Mouse (Mus musculus) hindbrain, embryonic 10.5 days (tissue): Measurements from ENCODE around the gene Trp73. TPM values are rescaled to one million over a fixed set of nuclear protein-coding genes. Genes with fewer than 3 reads are reported as not detected.
A peak's percentile ranks its signal among the peaks of the same experiment; 100 is the strongest.

ENCODE experiments used
- DNase-seq: peaks from one replicate; pipeline ENCODE4 v3.0.0-alpha.2; 2017; ENCODE audit warnings: low spot score
- H3K27ac ChIP-seq: fragments of 300-500 bp; sonication (generic); 2 replicates; pipeline ENCODE4 v1.5.1; 2016; ENCODE audit warnings: mild to moderate bottlenecking, moderate library complexity
- H3K27me3 ChIP-seq: fragments of 300-500 bp; sonication (generic); 2 replicates; pipeline ENCODE4 v1.6.1; 2016; ENCODE audit warnings: mild to moderate bottlenecking; ENCODE audit not compliant: poor library complexity, insufficient read depth, severe bottlenecking
- H3K36me3 ChIP-seq: fragments of 300-500 bp; sonication (generic); 2 replicates; pipeline ENCODE4 v1.6.1; 2016; ENCODE audit warnings: mild to moderate bottlenecking, moderate library complexity
- H3K4me1 ChIP-seq: fragments of 300-500 bp; sonication (generic); replicated peaks from 2 replicates; pipeline ENCODE4 v1.6.1; 2016; ENCODE audit warnings: mild to moderate bottlenecking
- H3K4me3 ChIP-seq: fragments of 300-500 bp; sonication (generic); 2 replicates; pipeline ENCODE4 v1.5.1; 2016; ENCODE audit warnings: mild to moderate bottlenecking, moderate library complexity
- H3K9me3 ChIP-seq: fragments of 300-500 bp; sonication (generic); 2 replicates; pipeline ENCODE4 v1.6.1; 2016; ENCODE audit warnings: mild to moderate bottlenecking, moderate library complexity
- WGBS: fragments of 180-500 bp; shearing (Covaris S2); methylation state at CpG from one replicate; pipeline ENCODE4 v1.1.7; 2016; 5-methylcytosine and 5-hydroxymethylcytosine counted together
- polyA plus RNA-seq: library from polyadenylated mRNA; unstranded; fragments of >200 nt; fragmentation: Nextera tagmentation; extraction: Ambion mirVana; gene quantifications from 2 replicates; pipeline ENCODE4 v1.2.1, GENCODE M21; 2016

Trp73 gene
- polyA plus RNA-seq, 1 experiment from 2014 or later, result 1.8 TPM

- Histone ChIP-seq H3K4me1 (peaks cover 13% of the 10 kb centered on the region), H3K9me3 (no peaks in the 10 kb centered on the region), H3K4me3 (peak overlapping the region; percentile 28; the same call in 1 of the 2 replicates), H3K36me3 (no peaks in the 10 kb centered on the region), H3K27ac (no peak overlapping the region), H3K27me3 (peaks cover 48% of the 10 kb centered on the region)
- DNase-seq, result no peak
- WGBS, result 4% methylated on average over 13 of the region's 13 CpGs
Observed at GRCm38 (mm10) chr4:154081021-154081420, 59.0 kb downstream of the Trp73 start.

- 56% methylated on average over 4 of the region's 4 CpGs for WGBS
- Histone ChIP-seq H3K4me3 (no peak overlapping the region), H3K27ac (no peak overlapping the region), H3K36me3 (no peaks in the 10 kb centered on the region), H3K4me1 (peaks cover 15% of the 10 kb centered on the region), H3K27me3 (peaks cover 49% of the 10 kb centered on the region), H3K9me3 (no peaks in the 10 kb centered on the region)
- no peak for DNase-seq
Observed at GRCm38 (mm10) chr4:154080211-154080610, 59.8 kb downstream of the Trp73 start.

- H3K36me3 ChIP-seq, result no peaks in the 10 kb centered on the region
- DNase-seq, result no peak
- WGBS, result 20% methylated on average over 15 of the region's 16 CpGs
- no peaks in the 10 kb centered on the region for H3K9me3 ChIP-seq
- peak overlapping the region; percentile 28; the same call in 1 of the 2 replicates for H3K4me3 ChIP-seq
- no peak overlapping the region for H3K27ac ChIP-seq
- peaks cover 21% of the 10 kb centered on the region; the same call in 1 of the 2 replicates for H3K4me1 ChIP-seq
- peaks cover 55% of the 10 kb centered on the region for H3K27me3 ChIP-seq
Observed at GRCm38 (mm10) chr4:154071941-154072340, 68.1 kb downstream of the Trp73 start.

GRCm38 (mm10) chr4:154071521-154071920, 68.5 kb downstream of the Trp73 start:
- peak overlapping the region; percentile 28; the same call in 1 of the 2 replicates for H3K4me3 ChIP-seq
- H3K36me3 ChIP-seq, result no peaks in the 10 kb centered on the region
- WGBS, result 2% methylated on average over 15 of the region's 20 CpGs
- H3K9me3 ChIP-seq, result no peaks in the 10 kb centered on the region
- H3K4me1 ChIP-seq, result peaks cover 21% of the 10 kb centered on the region; the same call in 1 of the 2 replicates
- no peak for DNase-seq
- H3K27ac ChIP-seq, result no peak overlapping the region
- H3K27me3 ChIP-seq, result peaks cover 51% of the 10 kb centered on the region

GRCm38 (mm10) chr4:154070896-154071295, 69.1 kb downstream of the Trp73 start:
- DNase-seq, result peak; percentile 47
- H3K4me3 ChIP-seq, result no peak overlapping the region
- H3K4me1 ChIP-seq, result peaks cover 21% of the 10 kb centered on the region; the same call in 1 of the 2 replicates
- WGBS, result 0% methylated on average over 5 of the region's 5 CpGs
- no peaks in the 10 kb centered on the region for H3K36me3 ChIP-seq
- H3K9me3 ChIP-seq, result no peaks in the 10 kb centered on the region
- H3K27me3 ChIP-seq, result peaks cover 47% of the 10 kb centered on the region
- H3K27ac ChIP-seq, result no peak overlapping the region

- H3K27ac ChIP-seq, result no peak overlapping the region
- peak; percentile 32 for DNase-seq
- no peak overlapping the region for H3K4me3 ChIP-seq
- H3K4me1 ChIP-seq, result no peaks in the 10 kb centered on the region
- peaks cover 19% of the 10 kb centered on the region for H3K27me3 ChIP-seq
- H3K9me3 ChIP-seq, result no peaks in the 10 kb centered on the region
- 63% methylated on average over 14 of the region's 14 CpGs for WGBS
- no peaks in the 10 kb centered on the region for H3K36me3 ChIP-seq
Observed at GRCm38 (mm10) chr4:154064827-154065773, 74.9 kb downstream of the Trp73 start.

- Histone ChIP-seq H3K4me3 (no peak overlapping the region), H3K27ac (no peak overlapping the region), H3K36me3 (no peaks in the 10 kb centered on the region), H3K4me1 (no peaks in the 10 kb centered on the region), H3K9me3 (no peaks in the 10 kb centered on the region), H3K27me3 (0 out of 2 replicates have a peak, but pooled peaks cover 3% of the 10 kb centered on the region)
- DNase-seq, result no peak
- WGBS, result 72% methylated on average over 4 of the region's 4 CpGs
Observed at GRCm38 (mm10) chr4:154057696-154058095, 82.3 kb downstream of the Trp73 start.

- H3K27ac ChIP-seq, result no peak overlapping the region
- H3K36me3 ChIP-seq, result no peaks in the 10 kb centered on the region
- no peak overlapping the region for H3K4me3 ChIP-seq
- 64% methylated on average over 2 of the region's 2 CpGs for WGBS
- H3K9me3 ChIP-seq, result no peaks in the 10 kb centered on the region
- DNase-seq, result no peak
- no peaks in the 10 kb centered on the region for H3K27me3 ChIP-seq
- no peaks in the 10 kb centered on the region for H3K4me1 ChIP-seq
Observed at GRCm38 (mm10) chr4:154056661-154057060, 83.3 kb downstream of the Trp73 start.

GRCm38 (mm10) chr4:154056046-154056445, 84.0 kb downstream of the Trp73 start:
- no peaks in the 10 kb centered on the region for H3K36me3 ChIP-seq
- DNase-seq, result no peak
- no peaks in the 10 kb centered on the region for H3K27me3 ChIP-seq
- H3K4me1 ChIP-seq, result no peaks in the 10 kb centered on the region
- no peak overlapping the region for H3K4me3 ChIP-seq
- 79% methylated on average over 2 of the region's 2 CpGs for WGBS
- H3K27ac ChIP-seq, result no peak overlapping the region
- H3K9me3 ChIP-seq, result no peaks in the 10 kb centered on the region

- H3K36me3 ChIP-seq, result no peaks in the 10 kb centered on the region
- no peak overlapping the region for H3K4me3 ChIP-seq
- DNase-seq, result no peak
- no peaks in the 10 kb centered on the region for H3K27me3 ChIP-seq
- no peaks in the 10 kb centered on the region for H3K9me3 ChIP-seq
- WGBS, result 89% methylated on average over 7 of the region's 7 CpGs
- H3K4me1 ChIP-seq, result no peaks in the 10 kb centered on the region
- H3K27ac ChIP-seq, result no peak overlapping the region
Observed at GRCm38 (mm10) chr4:154055482-154055881, 84.5 kb downstream of the Trp73 start.

GRCm38 (mm10) chr4:154053065-154053464, 86.9 kb downstream of the Trp73 start:
- no peak overlapping the region for H3K27ac ChIP-seq
- H3K9me3 ChIP-seq, result no peaks in the 10 kb centered on the region
- DNase-seq, result no peak
- no peaks in the 10 kb centered on the region for H3K27me3 ChIP-seq
- no peak overlapping the region for H3K4me3 ChIP-seq
- no peaks in the 10 kb centered on the region for H3K36me3 ChIP-seq
- H3K4me1 ChIP-seq, result no peaks in the 10 kb centered on the region
- WGBS, result 59% methylated on average over 4 of the region's 4 CpGs

- H3K4me3 ChIP-seq, result no peak overlapping the region
- no peaks in the 10 kb centered on the region for H3K36me3 ChIP-seq
- WGBS, result 92% methylated on average over 3 of the region's 3 CpGs
- H3K4me1 ChIP-seq, result no peaks in the 10 kb centered on the region
- H3K9me3 ChIP-seq, result no peaks in the 10 kb centered on the region
- H3K27ac ChIP-seq, result no peak overlapping the region
- H3K27me3 ChIP-seq, result no peaks in the 10 kb centered on the region
- DNase-seq, result no peak
Observed at GRCm38 (mm10) chr4:154051401-154051800, 88.6 kb downstream of the Trp73 start.

- H3K9me3 ChIP-seq, result no peaks in the 10 kb centered on the region
- no peaks in the 10 kb centered on the region for H3K4me1 ChIP-seq
- WGBS, result 66% methylated on average over 5 of the region's 5 CpGs
- peaks cover 4% of the 10 kb centered on the region; the same call in 1 of the 2 replicates for H3K27me3 ChIP-seq
- H3K4me3 ChIP-seq, result no peak overlapping the region
- H3K27ac ChIP-seq, result no peak overlapping the region
- no peak for DNase-seq
- H3K36me3 ChIP-seq, result no peaks in the 10 kb centered on the region
Observed at GRCm38 (mm10) chr4:154045837-154046236, 94.2 kb downstream of the Trp73 start.
